Mouse (Mus musculus): ENCODE results near the gene Spry2.

Gene Spry2

GRCm38 (mm10) chr14:105896791-105897568 lies at the start of gene Spry2:
Gene Spry2 (minus strand): TSS chr14:105896819.
- in situ Hi-C loops (cut with MboI): no loop called here

- in situ Hi-C loops (cut with MboI): no loop called here
Observed at GRCm38 (mm10) chr14:105941353-105941752, 44.7 kb upstream of the Spry2 start.

DNA sequence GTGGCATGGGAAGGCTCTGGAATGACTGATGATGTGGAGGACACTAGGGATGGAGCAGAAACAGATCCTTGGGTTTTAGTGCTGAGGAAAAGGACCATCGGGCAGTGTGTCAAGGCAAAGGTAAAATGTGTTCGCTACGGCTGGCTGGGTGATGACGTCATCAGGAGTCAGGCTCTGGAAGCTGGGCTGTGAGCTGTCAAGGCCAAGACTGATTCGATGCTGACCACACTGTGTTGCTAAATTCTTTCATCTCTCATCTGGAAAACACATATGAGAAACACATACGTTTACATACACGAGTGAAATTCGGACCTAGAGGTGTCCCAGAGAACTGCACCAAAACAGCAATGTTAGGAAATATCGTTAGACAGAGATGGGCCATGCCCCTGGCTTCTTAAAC lies 30.1 kb upstream of the Spry2 start:
- in situ Hi-C loops (cut with MboI): no loop called here

- in situ Hi-C loops (cut with MboI): no loop called here
Observed at GRCm38 (mm10) chr14:105925305-105925704, 28.7 kb upstream of the Spry2 start.

DNA sequence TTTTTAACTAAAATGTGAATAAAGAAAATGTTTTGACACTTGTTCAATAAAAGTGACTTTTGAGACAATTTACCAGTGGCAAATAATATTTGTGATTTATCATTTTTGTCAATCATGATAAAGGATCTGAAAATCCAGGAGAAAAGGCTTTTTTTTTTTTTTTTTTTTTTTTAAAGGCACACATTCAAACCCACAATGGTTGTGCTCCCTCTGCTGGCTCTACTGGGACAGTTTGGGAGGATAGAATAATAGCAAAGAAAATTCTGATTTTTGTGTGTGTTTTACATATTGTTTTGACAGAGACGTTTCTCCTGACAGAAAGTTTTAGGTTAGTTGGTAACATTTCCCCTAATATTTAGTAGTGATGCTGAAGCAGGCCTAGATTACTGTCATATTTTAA lies 28.1 kb upstream of the Spry2 start:
- in situ Hi-C loops (cut with MboI): loop anchor here (25.0 kb wide), 1 partner anchor 537 kb away; no protein-coding TSS in a partner anchor

GRCm38 (mm10) chr14:105922874-105923273 lies 26.3 kb upstream of the Spry2 start:
- in situ Hi-C loops (cut with MboI): loop anchor here (25.0 kb wide), 1 partner anchor 536 kb away; no protein-coding TSS in a partner anchor

DNA sequence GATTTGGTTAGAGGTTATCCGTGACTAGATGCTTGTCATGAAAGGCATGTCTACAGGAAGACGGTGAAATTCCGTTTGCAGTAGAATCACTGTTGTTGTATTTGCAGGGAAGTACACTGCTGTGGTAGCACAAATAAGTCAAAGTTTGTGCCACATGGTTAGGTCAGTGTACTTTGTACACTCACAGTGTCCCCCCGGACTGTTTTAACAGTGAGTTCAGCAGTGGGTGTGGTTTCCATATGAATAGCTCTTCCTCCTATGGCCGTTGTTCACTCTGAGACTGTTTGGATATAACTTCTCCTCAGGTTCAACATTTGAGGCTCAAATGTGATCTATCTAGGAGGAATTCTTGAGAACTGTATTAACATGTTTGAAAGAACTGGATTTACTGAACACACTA lies 25.8 kb upstream of the Spry2 start:
- in situ Hi-C loops (cut with MboI): loop anchor here (25.0 kb wide), 1 partner anchor 535 kb away; no protein-coding TSS in a partner anchor

DNA sequence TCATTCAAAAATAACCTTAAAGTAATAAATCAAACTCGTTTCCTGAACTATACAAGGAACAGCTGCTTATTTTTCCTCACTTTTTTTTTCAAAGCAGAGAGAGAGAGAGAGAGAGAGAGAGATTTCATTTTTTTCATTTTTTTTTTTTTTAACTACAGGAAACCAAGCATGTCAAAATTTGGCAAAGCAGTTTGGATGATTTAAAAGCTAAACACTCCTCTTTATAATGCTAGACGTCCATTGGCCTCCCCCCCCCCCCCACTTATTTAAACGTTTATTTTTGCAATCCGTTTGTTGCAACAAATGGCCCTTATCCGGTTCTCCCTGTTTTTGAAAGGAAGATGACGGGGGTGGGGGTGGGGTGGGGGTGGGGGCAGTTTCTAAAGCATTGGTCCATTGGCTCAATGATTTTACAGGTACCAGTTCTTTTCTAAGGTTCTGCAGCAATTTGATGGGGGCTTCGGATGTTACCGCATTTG lies 24.6 kb upstream of the Spry2 start:
- in situ Hi-C loops (cut with MboI): loop anchor here (25.0 kb wide), 1 partner anchor 534 kb away; no protein-coding TSS in a partner anchor

- in situ Hi-C loops (cut with MboI): loop anchor here (25.0 kb wide), 1 partner anchor 533 kb away; no protein-coding TSS in a partner anchor
Observed at GRCm38 (mm10) chr14:105920395-105921216, 24.0 kb upstream of the Spry2 start.

DNA sequence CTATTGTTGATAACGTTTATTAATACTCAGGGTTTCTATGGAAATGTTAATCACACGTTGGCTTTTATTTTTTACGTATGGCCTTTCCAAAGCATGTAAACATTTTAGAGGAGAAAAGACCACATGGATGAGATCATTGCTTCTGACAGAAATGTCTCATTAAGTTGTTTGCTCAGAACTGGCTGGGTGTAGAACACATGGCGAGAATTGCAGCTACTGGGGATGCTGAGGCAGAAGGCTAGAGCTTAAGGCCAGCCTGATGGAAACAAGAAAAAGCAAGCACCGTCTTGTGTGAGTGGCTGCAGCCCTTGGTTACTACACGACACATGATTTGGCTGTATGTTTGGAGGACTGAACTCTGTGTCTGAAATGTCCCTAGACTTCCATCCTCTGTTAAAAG lies 10.6 kb upstream of the Spry2 start:
- in situ Hi-C loops (cut with MboI): loop anchor here (25.0 kb wide), 1 partner anchor 520 kb away; no protein-coding TSS in a partner anchor

- in situ Hi-C loops (cut with MboI): loop anchor here (25.0 kb wide), 1 partner anchor 519 kb away; no protein-coding TSS in a partner anchor
Observed at GRCm38 (mm10) chr14:105905935-105906334, 9.3 kb upstream of the Spry2 start.

GRCm38 (mm10) chr14:105905509-105905908 lies 8.9 kb upstream of the Spry2 start:
- in situ Hi-C loops (cut with MboI): loop anchor here (25.0 kb wide), 1 partner anchor 518 kb away; no protein-coding TSS in a partner anchor

GRCm38 (mm10) chr14:105902807-105903206 lies 6.2 kb upstream of the Spry2 start:
- in situ Hi-C loops (cut with MboI): loop anchor here (25.0 kb wide), 1 partner anchor 516 kb away; no protein-coding TSS in a partner anchor

DNA sequence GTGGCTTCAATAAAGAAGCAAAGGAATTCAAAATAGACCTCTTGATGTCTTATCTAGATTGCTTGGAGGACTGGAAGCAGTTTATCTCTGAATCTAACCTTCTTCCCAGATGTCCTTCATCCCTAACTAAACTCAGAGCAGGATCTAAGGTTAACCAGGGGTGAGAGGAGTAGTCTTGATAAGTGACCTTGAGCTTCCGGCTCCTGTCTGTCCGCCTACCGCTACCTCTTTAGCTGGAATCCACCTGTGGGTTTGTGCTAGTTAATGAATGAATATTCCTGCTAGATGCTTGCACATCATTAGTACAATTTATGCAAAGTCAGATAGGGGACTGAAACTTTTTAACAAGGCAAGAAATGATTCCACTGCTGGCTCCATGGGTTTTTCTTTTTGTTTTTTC lies 4.2 kb upstream of the Spry2 start:
- in situ Hi-C loops (cut with MboI): loop anchor here (25.0 kb wide), 1 partner anchor 514 kb away; no protein-coding TSS in a partner anchor

DNA sequence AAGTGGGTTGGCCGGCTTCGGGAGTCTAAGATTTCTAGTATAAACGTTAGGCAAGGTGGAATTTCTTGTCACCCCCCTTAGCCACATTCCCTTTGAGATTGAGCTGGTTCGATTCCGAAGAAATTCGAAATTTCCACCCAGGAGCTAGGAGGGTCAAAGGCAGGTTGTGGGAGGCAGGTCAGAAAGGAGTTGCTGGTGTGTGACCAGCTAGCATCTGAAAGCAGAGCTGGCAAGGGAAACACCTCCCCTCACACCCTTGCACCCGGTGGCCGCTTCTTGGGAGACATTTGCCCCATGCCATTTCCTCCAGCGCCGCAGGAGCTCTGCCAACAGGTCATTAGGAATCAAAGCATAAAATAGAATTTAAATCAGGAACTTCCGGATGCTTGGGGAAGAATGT lies 2.5 kb upstream of the Spry2 start:
- in situ Hi-C loops (cut with MboI): no loop called here

GRCm38 (mm10) chr14:105898266-105899111 lies 1.9 kb upstream of the Spry2 start:
- in situ Hi-C loops (cut with MboI): no loop called here

DNA sequence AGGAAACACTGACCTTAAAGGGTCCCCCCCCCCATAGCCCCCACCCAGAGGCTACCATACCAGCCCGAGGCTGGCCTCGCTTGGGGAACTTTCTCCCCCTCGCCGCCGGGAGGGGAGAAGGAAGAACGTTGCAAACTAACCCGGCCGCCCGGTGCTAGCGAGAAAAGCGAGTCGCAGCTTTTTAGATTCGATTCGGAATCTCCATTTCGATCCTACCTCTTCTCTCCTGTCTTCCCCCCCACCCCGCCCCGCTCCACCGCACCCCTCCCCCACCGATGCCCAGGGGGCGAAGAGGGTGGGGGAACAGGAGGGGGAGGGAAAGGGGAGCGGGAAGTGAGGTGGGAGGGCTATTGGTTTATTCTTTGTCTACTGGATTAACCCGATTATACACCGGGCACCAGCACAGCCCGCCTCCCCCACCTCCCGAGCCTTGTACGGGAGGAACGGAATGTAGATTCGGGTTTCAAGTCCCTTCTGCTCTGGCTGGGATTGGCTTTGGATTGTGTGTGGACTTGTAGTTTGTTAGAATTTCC lies 1.0 kb upstream of the Spry2 start:
- in situ Hi-C loops (cut with MboI): no loop called here

GRCm38 (mm10) chr14:105895961-105896651 lies 513 bp downstream of the Spry2 start:
- in situ Hi-C loops (cut with MboI): no loop called here

DNA sequence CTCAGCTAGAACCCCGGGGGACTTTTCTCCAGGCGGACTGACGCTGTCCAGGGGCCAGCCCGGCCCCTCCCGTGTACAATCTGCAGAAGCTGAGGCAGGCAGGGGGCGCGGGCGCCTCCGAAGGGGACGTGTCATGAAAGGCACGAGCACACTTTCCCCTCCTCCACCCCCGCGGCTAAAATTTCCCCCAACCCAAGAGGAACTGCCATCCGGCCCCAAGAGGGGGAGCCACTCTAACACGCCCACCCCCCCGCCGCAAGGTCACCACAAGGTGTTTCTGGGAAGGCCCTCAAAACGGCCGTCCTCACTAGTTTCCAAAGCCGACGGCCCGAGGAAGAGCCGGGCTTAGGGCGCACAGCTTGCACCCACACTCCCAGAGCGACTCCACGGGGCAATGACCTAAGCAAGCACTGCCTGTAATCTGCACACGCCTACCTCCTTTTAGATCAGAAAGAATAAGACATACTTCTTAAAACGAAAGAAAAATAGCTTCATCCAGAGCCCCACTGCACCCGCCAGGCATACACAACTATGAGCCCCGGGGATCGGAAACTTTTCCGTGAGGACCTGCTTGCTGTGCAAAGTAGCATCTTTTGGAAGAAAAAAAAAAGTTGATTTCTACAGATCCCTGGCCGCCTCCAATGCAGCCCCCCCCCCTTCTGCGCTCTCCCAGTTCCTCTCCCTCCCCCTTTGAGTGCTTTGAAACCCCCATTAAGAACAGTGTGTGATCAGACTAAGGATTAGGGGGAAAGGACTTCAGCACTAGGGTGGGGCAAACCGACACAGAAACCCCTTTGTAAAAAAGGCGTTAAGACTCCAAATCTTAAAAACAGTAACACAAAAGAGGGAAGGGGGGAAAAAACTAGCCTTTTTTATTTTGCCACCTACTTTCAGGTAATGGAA lies 1.4 kb downstream of the Spry2 start:
- in situ Hi-C loops (cut with MboI): no loop called here

Data from mature B cell (primary cell).